Mouse (Mus musculus): ENCODE data around the gene 4833420G17Rik.

- TF ChIP-seq MYOG (IDR thresholded peaks at IDR 0.05; ENCODE audit: control insufficient read depth, extremely low read depth, insufficient read length): no peak
- no peak for TF ChIP-seq CTCF (IDR thresholded peaks at IDR 0.05; ENCODE audit: control insufficient read depth, insufficient read depth, insufficient read length)
- TF ChIP-seq USF1 (IDR thresholded peaks at IDR 0.05; ENCODE audit: low read depth): no peak
Measured at GRCm38 (mm10) chr13:119456342-119456741, 6.2 kb upstream of the 4833420G17Rik start.
